Mouse (Mus musculus): ENCODE measurements at regions not wholly inside any gene's neighbourhood (a gene's known extent, or its start where the extent isn't known, plus 50 kb on each side); places are given as distances from the start of the nearest gene placed in this dataset.

- Histone ChIP-seq H3K9me3 (replicated peaks) (no peaks in the 10 kb centered on the region), H3K4me1 (no peaks in the 10 kb centered on the region), H3K27me3 (ENCODE audit: low read depth, poor library complexity, severe bottlenecking) (no peaks in the 10 kb centered on the region), H3K4me3 (no peak overlapping the region), H3K36me3 (no peaks in the 10 kb centered on the region), H3K27ac (replicated peaks) (no peak overlapping the region)
- no peak for DNase-seq (ENCODE audit: low spot score)
- 78% methylated on average over 5 of the region's 5 CpGs for WGBS
These were observed 549.3 kb downstream of the Dhx35 start for GRCm38 (mm10) chr2:159343624-159344560.

GRCm38 (mm10) chr2:159354247-159354646 is 559.6 kb downstream of the Dhx35 start:
- no peaks in the 10 kb centered on the region for H3K27me3 ChIP-seq (ENCODE audit: low read depth, poor library complexity, severe bottlenecking)
- no peaks in the 10 kb centered on the region for H3K9me3 ChIP-seq (replicated peaks)
- H3K4me1 ChIP-seq = peaks cover 4% of the 10 kb centered on the region; the same call in 1 of the 2 replicates
- WGBS = 87% methylated on average over 2 of the region's 2 CpGs
- no peak for DNase-seq (ENCODE audit: low spot score)
- H3K27ac ChIP-seq (replicated peaks) = no peak overlapping the region
- no peaks in the 10 kb centered on the region for H3K36me3 ChIP-seq
- no peak overlapping the region for H3K4me3 ChIP-seq

- no peaks in the 10 kb centered on the region for H3K9me3 ChIP-seq (replicated peaks)
- 58% methylated on average over 5 of the region's 5 CpGs for WGBS
- H3K27me3 ChIP-seq (ENCODE audit: low read depth, poor library complexity, severe bottlenecking) = no peaks in the 10 kb centered on the region
- no peak for DNase-seq (ENCODE audit: low spot score)
- no peaks in the 10 kb centered on the region for H3K36me3 ChIP-seq
- peaks cover 4% of the 10 kb centered on the region; the same call in 1 of the 2 replicates for H3K4me1 ChIP-seq
- no peak overlapping the region for H3K4me3 ChIP-seq
- no peak overlapping the region for H3K27ac ChIP-seq (replicated peaks)
These were observed 561.9 kb downstream of the Dhx35 start for GRCm38 (mm10) chr2:159356503-159356902.

GRCm38 (mm10) chr2:159361371-159361770 is 566.8 kb downstream of the Dhx35 start:
- Histone ChIP-seq H3K4me3 (no peak overlapping the region), H3K9me3 (replicated peaks) (no peaks in the 10 kb centered on the region), H3K4me1 (peaks cover 4% of the 10 kb centered on the region; the same call in 1 of the 2 replicates), H3K36me3 (no peaks in the 10 kb centered on the region), H3K27me3 (ENCODE audit: low read depth, poor library complexity, severe bottlenecking) (no peaks in the 10 kb centered on the region), H3K27ac (replicated peaks) (no peak overlapping the region)
- no peak for DNase-seq (ENCODE audit: low spot score)
- 89% methylated on average over 3 of the region's 3 CpGs for WGBS

- Histone ChIP-seq H3K4me3 (no peak overlapping the region), H3K36me3 (no peaks in the 10 kb centered on the region), H3K4me1 (no peaks in the 10 kb centered on the region), H3K27me3 (ENCODE audit: low read depth, poor library complexity, severe bottlenecking) (no peaks in the 10 kb centered on the region), H3K27ac (replicated peaks) (no peak overlapping the region), H3K9me3 (replicated peaks) (no peaks in the 10 kb centered on the region)
- 84% methylated on average over 10 of the region's 10 CpGs for WGBS
- no peak for DNase-seq (ENCODE audit: low spot score)
These were observed 598.3 kb downstream of the Dhx35 start for GRCm38 (mm10) chr2:159392865-159393264.

- no peak for DNase-seq (ENCODE audit: low spot score)
- Histone ChIP-seq H3K27me3 (ENCODE audit: low read depth, poor library complexity, severe bottlenecking) (no peaks in the 10 kb centered on the region), H3K4me3 (no peak overlapping the region), H3K9me3 (replicated peaks) (no peaks in the 10 kb centered on the region), H3K4me1 (no peaks in the 10 kb centered on the region), H3K27ac (replicated peaks) (no peak overlapping the region), H3K36me3 (no peaks in the 10 kb centered on the region)
- 71% methylated on average over 9 of the region's 9 CpGs for WGBS
These were observed 607.0 kb downstream of the Dhx35 start for GRCm38 (mm10) chr2:159401421-159402100.

- Histone ChIP-seq H3K27me3 (ENCODE audit: low read depth, poor library complexity, severe bottlenecking) (no peaks in the 10 kb centered on the region), H3K36me3 (no peaks in the 10 kb centered on the region), H3K9me3 (replicated peaks) (no peaks in the 10 kb centered on the region), H3K4me3 (no peak overlapping the region), H3K4me1 (no peaks in the 10 kb centered on the region), H3K27ac (replicated peaks) (no peak overlapping the region)
- DNase-seq (ENCODE audit: low spot score) = no peak
- 69% methylated on average over 1 of the region's 1 CpGs for WGBS
These were observed 610.3 kb downstream of the Dhx35 start for GRCm38 (mm10) chr2:159404940-159405339.

- Histone ChIP-seq H3K4me1 (peaks cover 6% of the 10 kb centered on the region; the same call in 1 of the 2 replicates), H3K9me3 (replicated peaks) (no peaks in the 10 kb centered on the region), H3K27ac (replicated peaks) (no peak overlapping the region), H3K4me3 (no peak overlapping the region), H3K27me3 (ENCODE audit: low read depth, poor library complexity, severe bottlenecking) (no peaks in the 10 kb centered on the region), H3K36me3 (no peaks in the 10 kb centered on the region)
- 50% methylated on average over 1 of the region's 1 CpGs for WGBS
- DNase-seq (ENCODE audit: low spot score) = no peak
These were observed 620.0 kb downstream of the Dhx35 start for GRCm38 (mm10) chr2:159414599-159414998.

GRCm38 (mm10) chr2:159418371-159418940 is 623.8 kb downstream of the Dhx35 start:
- no peak overlapping the region for H3K4me3 ChIP-seq
- H3K4me1 ChIP-seq = peaks cover 15% of the 10 kb centered on the region
- no peaks in the 10 kb centered on the region for H3K36me3 ChIP-seq
- H3K27ac ChIP-seq (replicated peaks) = no peak overlapping the region
- 60% methylated on average over 7 of the region's 7 CpGs for WGBS
- no peaks in the 10 kb centered on the region for H3K27me3 ChIP-seq (ENCODE audit: low read depth, poor library complexity, severe bottlenecking)
- no peak for DNase-seq (ENCODE audit: low spot score)
- H3K9me3 ChIP-seq (replicated peaks) = no peaks in the 10 kb centered on the region

- Histone ChIP-seq H3K27ac (replicated peaks) (no peak overlapping the region), H3K27me3 (ENCODE audit: low read depth, poor library complexity, severe bottlenecking) (no peaks in the 10 kb centered on the region), H3K36me3 (no peaks in the 10 kb centered on the region), H3K4me1 (peaks cover 8% of the 10 kb centered on the region), H3K4me3 (no peak overlapping the region), H3K9me3 (replicated peaks) (no peaks in the 10 kb centered on the region)
- DNase-seq (ENCODE audit: low spot score) = no peak
- WGBS = 46% methylated on average over 7 of the region's 7 CpGs
These were observed 627.8 kb downstream of the Dhx35 start for GRCm38 (mm10) chr2:159422281-159422937.

GRCm38 (mm10) chr2:159428201-159428600 is 633.6 kb downstream of the Dhx35 start:
- Histone ChIP-seq H3K27ac (replicated peaks) (no peak overlapping the region), H3K27me3 (ENCODE audit: low read depth, poor library complexity, severe bottlenecking) (no peaks in the 10 kb centered on the region), H3K36me3 (no peaks in the 10 kb centered on the region), H3K4me3 (no peak overlapping the region), H3K9me3 (replicated peaks) (no peaks in the 10 kb centered on the region), H3K4me1 (no peaks in the 10 kb centered on the region)
- 69% methylated on average over 1 of the region's 1 CpGs for WGBS
- no peak for DNase-seq (ENCODE audit: low spot score)

GRCm38 (mm10) chr2:159430577-159431329 is 636.1 kb downstream of the Dhx35 start:
- Histone ChIP-seq H3K27me3 (ENCODE audit: low read depth, poor library complexity, severe bottlenecking) (no peaks in the 10 kb centered on the region), H3K27ac (replicated peaks) (no peak overlapping the region), H3K4me3 (no peak overlapping the region), H3K36me3 (no peaks in the 10 kb centered on the region), H3K4me1 (no peaks in the 10 kb centered on the region), H3K9me3 (replicated peaks) (peaks cover 7% of the 10 kb centered on the region; the same call in 1 of the 2 replicates)
- no peak for DNase-seq (ENCODE audit: low spot score)
- WGBS = 90% methylated on average over 5 of the region's 5 CpGs

Data from midbrain, embryonic 10.5 days (tissue).